Mouse (Mus musculus) myocyte (in vitro differentiated cells): ENCODE measurements around the gene Wnt1.

ENCODE experiments used
- CEBPB ChIP-seq: IDR thresholded peaks from 2 replicates; pipeline ENCODE4 v1.6.1; 2011; ENCODE audit warnings: mild to moderate bottlenecking, moderate library complexity; ENCODE audit not compliant: poor library complexity, insufficient read depth, severe bottlenecking
- MAX ChIP-seq: IDR thresholded peaks from one replicate; pipeline ENCODE4 v1.6.1; 2011; ENCODE audit warnings: low read depth, mild to moderate bottlenecking, control low read depth
- MYOD1 ChIP-seq, 3 experiments: IDR thresholded peaks; one replicate each; pipeline ENCODE4 v1.6.1; 2011; ENCODE audit warnings: control low read depth in 2 of 3, low read depth in 2 of 3, mild to moderate bottlenecking in 2 of 3, moderate library complexity in 1 of 3; ENCODE audit not compliant: insufficient read length in 2 of 3, control insufficient read depth in 1 of 3
- POLR2A ChIP-seq: IDR thresholded peaks from one replicate; pipeline ENCODE4 v1.6.1; 2011; ENCODE audit warnings: low read depth, mild to moderate bottlenecking, control low read depth, moderate library complexity; ENCODE audit not compliant: insufficient read length
- POLR2AphosphoS2 ChIP-seq: IDR thresholded peaks from one replicate; pipeline ENCODE4 v1.6.1; 2011; ENCODE audit warnings: low read depth, control low read depth; ENCODE audit not compliant: insufficient read length
- REST ChIP-seq: IDR thresholded peaks from one replicate; pipeline ENCODE4 v1.6.1; 2011; ENCODE audit warnings: mild to moderate bottlenecking, control low read depth, moderate library complexity; ENCODE audit not compliant: insufficient read depth, insufficient read length
- TCF12 ChIP-seq: IDR thresholded peaks from one replicate; pipeline ENCODE4 v1.6.1; 2011; ENCODE audit warnings: mild to moderate bottlenecking, control low read depth; ENCODE audit not compliant: poor library complexity, insufficient read depth, severe bottlenecking

- TF ChIP-seq POLR2AphosphoS2 (no peak), POLR2A (no peak), MAX (no peak), REST (no peak), CEBPB (no peak), TCF12 (no peak), MYOD1 (IDR thresholded peaks at IDR 0.05; ENCODE audit: control insufficient read depth in 1 of 3, insufficient read length in 2 of 3, low read depth in 2 of 3) (no peak)
These were observed 12.5 kb upstream of the Wnt1 start for GRCm38 (mm10) chr15:98777005-98777616.
